Mouse (Mus musculus) hindbrain, embryonic 15.5 days (tissue): ENCODE measurements around the gene Pcnx2. TPM values are rescaled to one million over a fixed set of nuclear protein-coding genes. Genes with fewer than 3 reads are reported as not detected.

ENCODE experiments used
- ATAC-seq: fragments of 200-750 bp; cut with Nextera tagmentation; 2 replicates; pipeline ENCODE4 v1.8.0; 2017; ENCODE audit warnings: low read depth, moderate number of reproducible peaks, moderate TSS enrichment; ENCODE audit not compliant: low FRiP score
- H3K27ac ChIP-seq: fragments of 300-500 bp; sonication (generic); replicated peaks from 2 replicates; pipeline ENCODE4 v1.5.1; 2015; ENCODE audit warnings: mild to moderate bottlenecking, inconsistent platforms
- H3K27me3 ChIP-seq: fragments of 300-500 bp; sonication (generic); 2 replicates; pipeline ENCODE4 v1.6.1; 2015; ENCODE audit warnings: control low read depth, inconsistent platforms
- H3K36me3 ChIP-seq: fragments of 300-500 bp; sonication (generic); 2 replicates; pipeline ENCODE4 v1.6.1; 2015; ENCODE audit warnings: control low read depth, inconsistent platforms
- H3K4me1 ChIP-seq: fragments of 300-500 bp; sonication (generic); replicated peaks from 2 replicates; pipeline ENCODE4 v1.6.1; 2015; ENCODE audit warnings: control low read depth, inconsistent platforms
- H3K4me2 ChIP-seq: fragments of 300-500 bp; sonication (generic); 2 replicates; pipeline ENCODE4 v1.6.1; 2015; ENCODE audit warnings: moderate library complexity, mild to moderate bottlenecking, inconsistent platforms
- H3K4me3 ChIP-seq: fragments of 300-500 bp; sonication (generic); 2 replicates; pipeline ENCODE4 v1.5.1; 2015; ENCODE audit warnings: mild to moderate bottlenecking, inconsistent platforms
- H3K9ac ChIP-seq: fragments of 300-500 bp; sonication (generic); 2 replicates; pipeline ENCODE4 v1.6.1; 2015; ENCODE audit warnings: inconsistent platforms
- H3K9me3 ChIP-seq: fragments of 300-500 bp; sonication (generic); 2 replicates; pipeline ENCODE4 v1.6.1; 2016; ENCODE audit warnings: control low read depth, inconsistent platforms
- WGBS: fragments of 180-500 bp; shearing (Covaris S2); methylation state at CpG from one replicate; pipeline ENCODE4 v1.1.7; 2015; 5-methylcytosine and 5-hydroxymethylcytosine counted together
- polyA plus RNA-seq: library from polyadenylated mRNA; unstranded; fragments of >200 nt; fragmentation: Nextera tagmentation; extraction: Ambion mirVana; gene quantifications from 2 replicates; pipeline ENCODE4 v1.2.1, GENCODE M21; 2015

The Pcnx2 gene
- polyA plus RNA-seq, 1 experiment from 2014 or later, result 5.2 TPM

- Histone ChIP-seq H3K4me2 (no peak overlapping the region), H3K4me3 (no peak overlapping the region), H3K27me3 (no peaks in the 10 kb centered on the region), H3K9ac (no peak overlapping the region), H3K36me3 (peaks cover 15% of the 10 kb centered on the region), H3K27ac (no peak overlapping the region), H3K4me1 (no peaks in the 10 kb centered on the region), H3K9me3 (no peaks in the 10 kb centered on the region)
- 78% methylated on average over 3 of the region's 3 CpGs for WGBS
- ATAC-seq, result no peak
Measured at GRCm38 (mm10) chr8:125775031-125775430, 123.1 kb downstream of the Pcnx2 start.

- H3K9ac ChIP-seq, result no peak overlapping the region
- no peaks in the 10 kb centered on the region for H3K9me3 ChIP-seq
- WGBS, result 36% methylated on average over 7 of the region's 7 CpGs
- no peaks in the 10 kb centered on the region for H3K4me1 ChIP-seq
- ATAC-seq, result no peak
- no peak overlapping the region for H3K4me2 ChIP-seq
- H3K27me3 ChIP-seq, result no peaks in the 10 kb centered on the region
- H3K4me3 ChIP-seq, result no peak overlapping the region
- H3K36me3 ChIP-seq, result peaks cover 22% of the 10 kb centered on the region
- no peak overlapping the region for H3K27ac ChIP-seq
Measured at GRCm38 (mm10) chr8:125773281-125773803, 124.8 kb downstream of the Pcnx2 start.

- H3K27ac ChIP-seq, result no peak overlapping the region
- peaks cover 27% of the 10 kb centered on the region for H3K36me3 ChIP-seq
- H3K4me1 ChIP-seq, result no peaks in the 10 kb centered on the region
- no peak overlapping the region for H3K9ac ChIP-seq
- H3K4me2 ChIP-seq, result no peak overlapping the region
- no peaks in the 10 kb centered on the region for H3K9me3 ChIP-seq
- no peaks in the 10 kb centered on the region for H3K27me3 ChIP-seq
- 66% methylated on average over 2 of the region's 2 CpGs for WGBS
- no peak overlapping the region for H3K4me3 ChIP-seq
- ATAC-seq, result no peak
Measured at GRCm38 (mm10) chr8:125772300-125772699, 125.8 kb downstream of the Pcnx2 start.

- Histone ChIP-seq H3K4me3 (no peak overlapping the region), H3K4me2 (no peak overlapping the region), H3K4me1 (no peaks in the 10 kb centered on the region), H3K36me3 (peaks cover 56% of the 10 kb centered on the region), H3K27ac (no peak overlapping the region), H3K27me3 (no peaks in the 10 kb centered on the region), H3K9me3 (no peaks in the 10 kb centered on the region), H3K9ac (no peak overlapping the region)
- no peak for ATAC-seq
- WGBS, result 82% methylated on average over 10 of the region's 10 CpGs
Measured at GRCm38 (mm10) chr8:125768079-125768478, 130.0 kb downstream of the Pcnx2 start.

GRCm38 (mm10) chr8:125763066-125763786 is 134.9 kb downstream of the Pcnx2 start:
- 90% methylated on average over 16 of the region's 16 CpGs for WGBS
- ATAC-seq, result no peak
- H3K4me3 ChIP-seq, result no peak overlapping the region
- H3K27me3 ChIP-seq, result no peaks in the 10 kb centered on the region
- H3K36me3 ChIP-seq, result peaks cover 47% of the 10 kb centered on the region
- H3K4me1 ChIP-seq, result no peaks in the 10 kb centered on the region
- no peaks in the 10 kb centered on the region for H3K9me3 ChIP-seq
- H3K9ac ChIP-seq, result no peak overlapping the region
- no peak overlapping the region for H3K27ac ChIP-seq
- H3K4me2 ChIP-seq, result no peak overlapping the region

GRCm38 (mm10) chr8:125759022-125759421 is 139.1 kb downstream of the Pcnx2 start:
- WGBS, result 51% methylated on average over 10 of the region's 10 CpGs
- Histone ChIP-seq H3K9me3 (no peaks in the 10 kb centered on the region), H3K4me3 (no peak overlapping the region), H3K27me3 (no peaks in the 10 kb centered on the region), H3K9ac (no peak overlapping the region), H3K36me3 (peaks cover 20% of the 10 kb centered on the region), H3K4me2 (no peak overlapping the region), H3K27ac (no peak overlapping the region), H3K4me1 (peaks cover 12% of the 10 kb centered on the region)
- ATAC-seq, result no peak

GRCm38 (mm10) chr8:125757106-125757496 is 141.0 kb downstream of the Pcnx2 start:
- no peaks in the 10 kb centered on the region for H3K9me3 ChIP-seq
- ATAC-seq, result peak; percentile 67; the same call in 1 of the 2 replicates
- H3K27ac ChIP-seq, result peak overlapping the region; percentile 52
- H3K4me2 ChIP-seq, result no peak overlapping the region
- H3K27me3 ChIP-seq, result no peaks in the 10 kb centered on the region
- peaks cover 23% of the 10 kb centered on the region for H3K36me3 ChIP-seq
- no peak overlapping the region for H3K4me3 ChIP-seq
- peaks cover 12% of the 10 kb centered on the region for H3K4me1 ChIP-seq
- no peak overlapping the region for H3K9ac ChIP-seq
- whole genome bisulfite sequencing, result 67% methylated on average over 1 of the region's 1 CpGs

GRCm38 (mm10) chr8:125756391-125757105 is 141.6 kb downstream of the Pcnx2 start:
- Histone ChIP-seq H3K4me1 (peaks cover 12% of the 10 kb centered on the region), H3K36me3 (peaks cover 21% of the 10 kb centered on the region), H3K27me3 (no peaks in the 10 kb centered on the region), H3K27ac (peak overlapping the region; percentile 52), H3K4me3 (no peak overlapping the region), H3K9me3 (no peaks in the 10 kb centered on the region), H3K4me2 (no peak overlapping the region), H3K9ac (no peak overlapping the region)
- WGBS, result 43% methylated on average over 9 of the region's 9 CpGs
- ATAC-seq, result peak; percentile 68

GRCm38 (mm10) chr8:125755896-125756295 is 142.2 kb downstream of the Pcnx2 start:
- 68% methylated on average over 8 of the region's 8 CpGs for WGBS
- ATAC-seq, result no peak
- Histone ChIP-seq H3K4me2 (no peak overlapping the region), H3K36me3 (peaks cover 15% of the 10 kb centered on the region; the same call in 1 of the 2 replicates), H3K27me3 (no peaks in the 10 kb centered on the region), H3K9ac (no peak overlapping the region), H3K4me3 (no peak overlapping the region), H3K4me1 (peaks cover 17% of the 10 kb centered on the region), H3K27ac (peak overlapping the region; percentile 52), H3K9me3 (no peaks in the 10 kb centered on the region)

GRCm38 (mm10) chr8:125750846-125751245 is 147.3 kb downstream of the Pcnx2 start:
- no peak overlapping the region for H3K4me3 ChIP-seq

GRCm38 (mm10) chr8:125747390-125747789 is 150.7 kb downstream of the Pcnx2 start:
- 56% methylated on average over 8 of the region's 8 CpGs for WGBS
- no peaks in the 10 kb centered on the region for H3K27me3 ChIP-seq
- no peak overlapping the region for H3K27ac ChIP-seq
- H3K4me1 ChIP-seq, result 0 out of 2 replicates have a peak, but pooled peaks cover 8% of the 10 kb centered on the region
- no peaks in the 10 kb centered on the region for H3K36me3 ChIP-seq
- H3K9me3 ChIP-seq, result no peaks in the 10 kb centered on the region
- no peak overlapping the region for H3K4me2 ChIP-seq
- no peak overlapping the region for H3K4me3 ChIP-seq
- no peak for ATAC-seq
- no peak overlapping the region for H3K9ac ChIP-seq

More at GRCm38 (mm10) chr8:125750846-125751245, 147.3 kb downstream of the Pcnx2 start:
- H3K4me2 ChIP-seq, result no peak overlapping the region
- peaks cover 9% of the 10 kb centered on the region; the same call in 1 of the 2 replicates for H3K36me3 ChIP-seq
- H3K4me1 ChIP-seq, result peaks cover 9% of the 10 kb centered on the region; the same call in 1 of the 2 replicates
- ATAC-seq, result no peak
- H3K9me3 ChIP-seq, result no peaks in the 10 kb centered on the region
- 57% methylated on average over 8 of the region's 8 CpGs for WGBS
- H3K27ac ChIP-seq, result no peak overlapping the region
- H3K9ac ChIP-seq, result no peak overlapping the region
- H3K27me3 ChIP-seq, result no peaks in the 10 kb centered on the region

- Histone ChIP-seq H3K4me3 (no peak overlapping the region), H3K27me3 (no peaks in the 10 kb centered on the region), H3K4me1 (no peaks in the 10 kb centered on the region), H3K4me2 (no peak overlapping the region), H3K9ac (no peak overlapping the region), H3K9me3 (no peaks in the 10 kb centered on the region), H3K27ac (no peak overlapping the region), H3K36me3 (no peaks in the 10 kb centered on the region)
- ATAC-seq, result no peak
- WGBS, result 86% methylated on average over 10 of the region's 10 CpGs
Measured at GRCm38 (mm10) chr8:125744914-125745576, 153.1 kb downstream of the Pcnx2 start.
